Mouse (Mus musculus) layer of hippocampus, adult 9-11 months (tissue): ENCODE results near the gene Capg.

ENCODE experiments used
- DNase-seq: peaks from one replicate; pipeline ENCODE4 v3.0.0; 2022

Gene Capg

GRCm38 (mm10) chr6:72571826-72572225, 27.6 kb downstream of the Capg start:
- DNase-seq: no peak

- no peak for DNase-seq
Observed at GRCm38 (mm10) chr6:72576041-72576440, 31.9 kb downstream of the Capg start.

GRCm38 (mm10) chr6:72581625-72582382, 37.6 kb downstream of the Capg start:
- no peak for DNase-seq

GRCm38 (mm10) chr6:72583211-72583839, 39.1 kb downstream of the Capg start:
- no peak for DNase-seq

- no peak for DNase-seq
Observed at GRCm38 (mm10) chr6:72584154-72584553, 40.0 kb downstream of the Capg start.

GRCm38 (mm10) chr6:72586701-72587100, 42.5 kb downstream of the Capg start:
- DNase-seq: no peak

- DNase-seq: no peak
Observed at GRCm38 (mm10) chr6:72588307-72588706, 44.1 kb downstream of the Capg start.

GRCm38 (mm10) chr6:72590111-72590510, 45.9 kb downstream of the Capg start:
- no peak for DNase-seq

- DNase-seq: peak; percentile 52
Observed at GRCm38 (mm10) chr6:72593011-72593803, 49.0 kb downstream of the Capg start.

GRCm38 (mm10) chr6:72593914-72594313, 49.7 kb downstream of the Capg start:
- DNase-seq: no peak

- DNase-seq: peak; percentile 33
Observed at GRCm38 (mm10) chr6:72597083-72597874, 53.1 kb downstream of the Capg start.

- peak; percentile 95 for DNase-seq
Observed at GRCm38 (mm10) chr6:72597956-72598753, 54.0 kb downstream of the Capg start, which contains the start of the genes Elmod3 and Retsat. Gene Elmod3 (minus strand): TSS chr6:72598413. Gene Retsat (plus strand): TSS chr6:72598475.

- peak; percentile 45 for DNase-seq
Observed at GRCm38 (mm10) chr6:72598791-72599557, 54.8 kb downstream of the Capg start.

- DNase-seq: no peak
Observed at GRCm38 (mm10) chr6:72600216-72600615, 56.0 kb downstream of the Capg start.

GRCm38 (mm10) chr6:72600771-72601170, 56.6 kb downstream of the Capg start:
- no peak for DNase-seq

- DNase-seq: peak; percentile 76
Observed at GRCm38 (mm10) chr6:72601732-72602131, 57.5 kb downstream of the Capg start.

- DNase-seq: no peak
Observed at GRCm38 (mm10) chr6:72604066-72604465, 59.9 kb downstream of the Capg start.

GRCm38 (mm10) chr6:72607060-72607459, 62.9 kb downstream of the Capg start:
- no peak for DNase-seq

- no peak for DNase-seq
Observed at GRCm38 (mm10) chr6:72607676-72608075, 63.5 kb downstream of the Capg start.

GRCm38 (mm10) chr6:72608662-72609184, 64.5 kb downstream of the Capg start:
- no peak for DNase-seq

- no peak for DNase-seq
Observed at GRCm38 (mm10) chr6:72610261-72610660, 66.1 kb downstream of the Capg start.
